Mouse (Mus musculus) kidney, adult 11 months (tissue): Measurements from ENCODE around the gene Zfp691.
A peak's percentile ranks its signal among the peaks of the same experiment; 100 is the strongest.

ENCODE experiments used
- DNase-seq: peaks from one replicate; pipeline ENCODE4 v3.0.0; 2022

Zfp691 gene

DNA sequence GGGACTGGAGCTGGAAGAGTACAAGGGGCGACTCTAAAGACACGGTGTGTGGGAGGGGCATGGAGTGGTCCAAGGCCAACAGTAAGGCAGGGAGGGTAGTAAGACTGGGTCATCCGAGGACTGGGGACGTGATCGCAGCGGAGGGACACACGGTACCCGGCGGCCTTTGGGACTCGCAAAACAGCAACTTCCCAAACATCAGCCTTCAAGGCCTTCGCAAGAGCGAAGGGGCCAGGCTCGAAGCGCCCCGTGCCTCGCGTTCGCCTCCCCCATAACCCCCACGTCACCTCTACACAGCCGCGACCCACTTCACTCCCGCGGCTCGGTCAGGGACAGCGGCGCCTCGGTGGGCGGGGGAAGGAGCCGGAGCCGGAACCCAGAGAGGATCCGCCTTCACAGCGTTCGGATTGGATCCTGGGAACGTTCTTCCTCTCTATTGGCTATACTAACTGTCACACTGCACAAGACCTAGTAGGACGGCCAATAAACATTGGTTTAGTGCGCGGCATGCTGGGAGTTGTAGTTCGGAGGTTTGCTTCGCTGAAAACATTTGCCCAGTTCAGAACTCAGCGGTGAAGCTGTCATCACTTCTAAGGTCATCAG is at the start of gene Zfp691:
Zfp691 (minus strand) TSS at position 345 of the 603 bp plus-strand sequence.
- DNase-seq = peak; percentile 97

DNA sequence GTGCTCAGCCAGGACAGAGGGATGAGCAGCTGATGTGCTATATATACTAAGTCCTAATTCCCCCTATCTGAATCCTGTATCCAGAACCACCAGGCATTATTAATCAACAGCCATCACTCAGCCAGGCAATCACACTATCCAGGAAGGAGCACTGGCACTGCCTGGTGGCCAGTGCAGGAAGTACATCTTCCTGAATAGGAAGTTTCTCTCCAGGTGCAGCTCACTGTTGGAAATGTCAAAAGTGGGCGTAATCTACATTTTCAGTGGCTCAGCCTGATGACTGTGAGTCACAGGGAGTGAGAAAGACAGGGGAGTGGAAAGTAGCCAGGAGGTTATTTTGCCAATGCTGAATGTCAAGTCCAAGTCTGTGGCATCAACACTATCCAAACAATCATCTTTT is 49.7 kb upstream of the Zfp691 start:
- peak; percentile 40 for DNase-seq

DNA sequence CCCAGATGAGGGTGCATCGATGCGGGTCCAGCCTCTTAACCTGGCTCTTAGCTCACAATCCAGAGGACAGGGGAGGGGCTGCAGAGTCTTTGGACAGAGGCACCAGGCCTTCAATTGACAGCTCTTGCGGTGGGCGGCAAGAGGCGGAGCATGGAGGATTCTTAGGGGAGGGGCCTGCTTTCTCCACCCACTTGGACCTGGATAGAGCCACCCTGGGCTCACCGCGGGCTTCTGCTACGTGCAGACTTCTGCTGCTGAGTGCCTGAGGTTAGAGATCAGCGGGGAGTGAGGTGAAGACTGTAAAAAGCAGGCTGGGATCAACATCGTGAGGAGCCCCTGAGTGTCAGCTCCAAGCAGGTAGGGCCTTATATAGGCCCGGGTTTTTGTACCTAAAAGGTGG is 44.2 kb upstream of the Zfp691 start, which contains the start of gene Tmem269:
Tmem269 (minus strand) TSS at position 49 of the 400 bp plus-strand sequence.
- no peak for DNase-seq

DNA sequence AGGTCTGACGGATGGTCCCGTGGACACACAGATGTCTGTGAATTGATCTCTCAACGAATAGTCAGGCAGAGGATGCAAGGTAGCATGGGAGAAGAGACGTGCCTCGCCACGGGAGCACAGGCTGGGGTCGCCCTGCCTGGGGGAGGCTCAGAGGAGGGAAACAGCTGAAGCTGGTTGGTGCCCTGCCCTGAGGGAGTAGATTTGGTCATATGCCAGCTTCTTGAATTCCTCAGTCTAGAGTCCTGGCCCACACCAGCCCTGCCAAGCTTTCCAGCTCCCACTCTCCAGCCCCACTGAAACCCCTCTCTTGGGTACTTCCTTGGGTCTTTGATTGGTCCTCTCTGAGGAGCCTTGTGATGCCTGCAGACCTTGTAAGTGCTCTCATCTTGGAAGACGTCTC is 42.7 kb upstream of the Zfp691 start:
- no peak for DNase-seq

DNA sequence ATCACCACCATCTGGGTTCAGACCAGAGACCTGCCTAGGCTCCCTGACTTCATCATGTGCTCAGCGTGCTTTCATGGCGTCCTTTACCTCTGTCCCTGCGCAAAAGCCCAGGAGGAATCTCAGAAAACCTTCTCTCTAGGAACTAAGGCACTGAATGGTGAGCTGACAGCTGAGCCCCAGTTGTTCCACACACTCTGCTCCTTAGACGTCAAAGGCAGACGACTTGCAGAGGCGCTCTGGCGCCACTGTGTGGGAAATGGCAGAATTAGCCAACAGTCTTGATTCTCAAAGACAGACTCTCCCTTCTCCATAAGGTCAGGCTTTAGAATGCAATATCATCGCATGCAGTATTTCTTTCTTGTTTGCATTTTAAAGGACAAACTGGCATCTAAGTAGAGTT is 30.7 kb upstream of the Zfp691 start:
- DNase-seq = peak; percentile 41

DNA sequence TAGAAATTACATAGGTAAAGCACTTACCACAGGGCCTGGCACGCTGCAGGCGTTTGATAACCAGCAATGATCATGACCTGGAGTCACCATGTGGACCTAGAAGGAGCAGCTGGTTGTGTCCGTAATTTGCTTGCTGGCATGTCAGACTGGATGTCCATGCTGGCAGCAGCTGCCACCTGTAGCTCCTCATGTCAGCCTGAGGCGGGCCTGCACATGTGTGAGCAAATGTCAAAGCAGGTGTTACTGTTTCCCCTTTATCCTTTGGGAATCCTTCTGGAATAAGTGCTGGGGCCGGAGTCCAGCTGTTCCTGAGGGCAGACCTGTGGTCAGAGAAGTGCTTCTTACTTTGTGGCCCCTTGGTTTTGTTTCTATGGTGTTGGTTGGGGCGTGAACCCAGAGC is 24.1 kb upstream of the Zfp691 start:
- no peak for DNase-seq

DNA sequence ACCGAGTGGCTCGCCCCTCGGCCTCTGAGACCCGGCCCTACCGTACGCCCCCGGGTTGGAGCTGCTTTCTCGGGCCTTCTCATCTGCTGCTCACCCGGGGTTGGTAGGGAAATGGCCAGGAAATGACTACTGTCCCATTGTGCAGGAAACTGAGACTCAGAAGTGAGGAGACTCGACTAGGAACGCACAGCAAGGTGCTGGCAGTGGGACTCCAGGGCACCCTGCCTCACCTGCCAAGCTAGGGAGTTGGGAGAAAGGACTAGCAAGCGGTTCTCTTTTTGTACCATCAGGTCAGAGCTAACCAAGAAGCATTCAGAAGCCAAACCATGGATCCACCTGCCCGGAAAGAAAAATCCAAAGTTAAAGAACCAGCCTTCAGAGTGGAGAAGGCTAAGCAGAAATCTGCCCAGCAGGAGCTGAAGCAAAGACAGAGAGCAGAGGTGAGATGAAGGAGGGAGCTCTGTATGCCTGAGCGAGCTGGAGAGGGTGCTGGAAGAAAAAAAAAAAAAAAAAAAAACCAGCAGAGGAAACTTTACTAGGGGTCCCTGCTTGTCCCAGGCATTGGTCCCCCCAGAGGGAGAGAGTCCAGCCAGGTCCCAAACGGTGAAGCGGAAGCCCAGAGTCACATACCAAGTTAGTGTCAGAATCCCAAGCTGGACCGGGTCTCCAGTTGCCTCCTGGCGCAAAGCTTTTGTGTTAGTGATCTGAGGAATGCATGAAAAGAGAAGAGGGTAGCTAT is 21.8 kb upstream of the Zfp691 start:
- no peak for DNase-seq

DNA sequence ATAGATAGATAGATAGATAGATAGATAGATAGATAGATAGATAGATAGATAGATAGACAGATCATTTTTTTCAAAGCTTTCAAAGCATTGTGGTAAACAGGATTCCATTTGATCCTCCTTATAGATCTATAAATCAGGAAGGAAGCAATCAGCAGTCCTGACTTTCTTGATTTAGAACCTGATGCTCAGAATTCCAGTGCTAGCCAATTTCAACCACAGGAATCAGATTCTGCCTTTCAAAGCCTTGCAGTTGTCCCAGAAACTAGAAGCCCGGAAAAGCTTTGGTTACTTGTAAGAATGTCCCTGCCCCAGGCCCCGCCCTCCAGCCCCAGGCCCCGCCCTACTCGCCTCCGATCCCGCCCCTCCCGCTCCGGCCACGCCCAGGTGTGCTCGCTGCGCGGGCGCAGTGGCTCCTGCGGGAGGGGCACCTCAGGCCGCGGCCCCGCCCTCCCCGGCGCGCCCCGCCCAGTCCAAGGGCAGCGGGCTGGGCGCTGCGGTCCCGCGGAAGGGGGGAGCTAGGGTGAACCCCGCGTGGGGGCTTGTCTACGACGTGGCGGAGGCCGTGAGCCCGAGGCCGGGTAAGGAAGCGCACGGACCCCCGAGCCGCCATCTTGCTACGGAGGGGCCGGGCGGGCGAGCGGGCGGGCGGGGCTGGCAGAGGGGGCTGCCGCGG is 21.1 kb upstream of the Zfp691 start, which contains the start of gene Svbp:
Svbp (plus strand) TSS at position 398 of the 673 bp plus-strand sequence.
- DNase-seq = peak; percentile 78

DNA sequence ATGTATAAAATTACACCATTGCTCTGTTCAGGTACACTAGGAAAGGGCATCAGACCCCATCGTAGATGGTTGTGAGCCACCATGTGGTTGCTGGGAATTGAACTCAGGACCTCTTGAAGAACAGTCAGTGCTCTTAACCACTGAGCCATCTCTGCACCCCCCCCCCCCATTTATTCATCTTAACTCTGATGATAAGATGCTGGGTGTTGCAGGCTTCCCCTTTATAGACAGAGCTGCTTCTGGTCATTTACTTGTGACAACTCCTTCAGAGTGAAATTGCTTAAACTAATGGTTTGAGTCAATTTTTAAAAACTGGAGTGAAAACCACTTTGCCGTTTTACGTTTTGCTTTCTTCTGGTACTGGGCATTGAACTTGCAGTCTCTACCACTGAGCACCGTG is 18.8 kb upstream of the Zfp691 start:
- no peak for DNase-seq

DNA sequence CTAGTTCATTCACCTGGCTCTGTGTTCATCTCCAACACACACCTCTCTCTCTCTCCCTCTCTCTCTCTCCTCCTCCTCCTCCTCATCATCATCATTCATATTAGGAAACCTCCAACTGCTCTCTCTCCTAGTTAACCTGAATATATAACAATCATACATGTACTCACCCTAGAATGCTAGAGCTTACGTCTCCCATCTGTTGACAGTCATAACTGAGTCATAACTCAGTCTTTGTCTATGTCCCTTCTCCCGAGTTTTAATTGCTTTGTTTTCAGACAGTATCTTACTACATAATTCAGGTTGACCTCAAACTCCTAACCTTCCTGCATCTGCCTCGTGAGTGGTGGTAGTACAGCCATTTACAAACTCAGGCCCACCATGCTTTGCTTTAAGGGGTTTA is 17.3 kb upstream of the Zfp691 start:
- no peak for DNase-seq

DNA sequence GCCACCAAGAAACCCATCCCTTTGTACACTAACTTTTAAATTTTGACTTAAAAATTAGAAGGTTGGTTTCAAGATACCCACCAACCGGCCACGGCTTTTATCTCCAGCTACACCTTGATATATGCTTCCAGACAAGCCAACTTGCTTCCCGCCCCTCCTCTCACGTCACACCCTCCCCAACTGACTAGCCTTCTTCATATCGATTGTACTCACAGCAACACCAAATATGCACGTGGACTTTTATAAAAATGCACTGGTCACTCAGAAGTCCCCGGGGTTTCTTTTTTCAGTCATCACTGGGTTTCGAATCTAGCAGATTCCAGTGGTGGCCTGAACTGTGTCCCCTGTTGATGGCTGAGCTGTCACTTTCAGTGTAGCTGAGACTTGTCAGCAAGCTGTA is 16.6 kb upstream of the Zfp691 start:
- no peak for DNase-seq

DNA sequence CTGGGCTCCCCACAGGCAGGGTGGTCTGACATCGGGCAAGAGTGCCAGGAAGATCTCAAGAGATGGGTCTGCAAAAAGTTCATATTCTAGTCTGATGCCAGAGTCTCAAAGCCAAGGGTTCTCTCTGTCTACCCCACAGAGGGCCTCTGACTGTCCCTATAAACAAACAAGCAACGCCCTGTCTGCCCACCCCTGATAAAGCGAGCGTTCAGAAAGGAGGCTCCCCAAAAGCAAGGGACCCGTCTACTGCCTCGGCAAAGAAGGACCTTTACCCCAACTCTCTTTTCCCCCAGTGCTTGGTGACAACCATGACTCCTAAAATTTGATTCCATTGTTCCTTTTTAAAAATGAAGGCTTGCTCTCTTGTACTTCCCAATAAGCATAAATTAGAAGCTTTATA is 15.9 kb upstream of the Zfp691 start, which contains the start of gene Ermap:
Ermap (minus strand) TSS at position 148 of the 400 bp plus-strand sequence.
- DNase-seq = no peak

DNA sequence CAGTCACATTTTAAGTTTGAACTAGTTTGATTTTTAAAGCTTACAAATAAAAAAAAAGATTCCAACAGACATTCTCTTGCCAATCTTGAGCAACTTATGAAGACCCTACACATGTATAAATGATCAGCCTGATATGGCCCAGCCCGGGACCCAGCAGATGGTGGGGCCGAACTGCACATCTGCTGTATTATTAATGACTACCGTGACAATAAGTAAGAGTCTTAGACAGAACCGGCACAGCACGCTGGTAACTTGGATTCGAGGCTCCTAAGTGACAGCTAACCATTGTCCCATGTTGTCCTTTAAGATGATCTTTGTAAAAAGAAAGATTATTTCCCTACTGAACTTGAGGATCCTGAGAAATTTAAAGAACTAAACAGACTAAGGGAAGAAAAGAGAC is 15.4 kb upstream of the Zfp691 start:
- no peak for DNase-seq

DNA sequence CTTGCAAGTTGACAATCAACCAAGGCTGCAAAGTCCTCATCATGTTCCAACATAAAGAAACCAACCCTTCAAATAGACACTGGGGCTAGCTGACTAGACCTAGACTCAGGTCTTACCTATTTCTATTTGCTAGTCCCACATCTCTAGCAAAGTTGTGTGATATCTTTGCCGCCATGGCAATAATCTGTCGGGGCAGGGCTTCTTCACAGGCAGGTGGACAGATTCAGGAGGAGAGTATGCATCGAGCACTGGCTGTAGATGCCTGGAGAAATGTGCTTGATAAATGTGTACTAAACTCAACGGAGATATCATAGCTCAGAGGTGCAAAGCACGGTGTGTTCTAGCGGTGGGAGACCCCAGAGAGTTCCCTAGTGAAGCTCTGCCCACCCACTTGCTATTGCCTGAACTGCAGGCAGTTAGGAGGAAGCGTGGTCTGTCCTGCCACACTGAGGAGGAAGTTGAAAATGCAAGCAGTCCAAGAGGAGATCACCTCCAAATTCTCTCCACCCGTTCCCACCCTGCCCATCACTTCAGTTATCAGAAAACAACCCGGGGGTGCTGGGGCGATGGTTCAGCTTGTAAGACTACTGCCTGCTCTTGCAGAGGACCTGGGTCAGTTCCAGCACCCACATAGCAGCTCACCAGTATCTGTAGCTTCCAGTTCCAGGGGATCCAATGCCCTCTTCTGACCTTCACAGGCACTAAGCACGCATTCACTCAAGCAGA is 14.2 kb upstream of the Zfp691 start:
- DNase-seq = no peak

DNA sequence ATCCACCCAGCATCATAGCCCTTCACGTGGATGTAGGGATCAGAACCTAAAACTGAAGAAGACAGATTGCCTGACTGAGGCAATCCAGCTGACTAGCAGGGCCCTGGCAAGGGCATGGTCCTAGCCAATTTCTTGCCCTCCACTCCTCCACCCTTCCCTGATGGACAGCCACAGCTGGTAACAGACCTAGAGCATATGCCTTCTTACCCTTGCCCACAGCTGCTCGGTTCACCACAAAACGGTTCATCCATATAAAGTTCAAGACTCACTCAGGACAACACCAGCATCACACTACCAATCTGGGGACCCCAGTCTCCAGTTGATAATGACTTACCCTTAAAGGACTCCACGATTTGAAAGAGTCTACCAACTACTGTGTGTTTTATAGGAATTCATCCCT is 11.8 kb upstream of the Zfp691 start:
- DNase-seq = no peak

DNA sequence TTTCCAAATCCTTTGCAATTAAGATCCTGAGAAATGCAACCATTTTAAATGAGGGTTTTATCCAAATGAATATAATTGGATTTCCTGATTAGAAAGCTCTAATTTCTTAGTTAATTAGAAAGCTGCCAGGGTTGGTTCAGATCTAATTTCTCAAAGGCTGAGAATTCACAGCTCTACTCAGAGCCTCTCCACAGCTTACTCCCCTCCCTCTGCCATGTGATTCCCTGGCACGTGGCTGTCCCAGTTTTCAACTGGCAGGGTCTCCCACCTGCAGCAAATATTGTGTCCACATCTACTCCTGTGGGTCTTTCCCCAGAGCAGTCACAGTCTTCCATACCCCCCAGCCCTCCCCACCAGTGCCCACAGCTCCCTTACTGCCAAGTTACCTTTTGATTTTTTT is 9.5 kb upstream of the Zfp691 start:
- DNase-seq = no peak

DNA sequence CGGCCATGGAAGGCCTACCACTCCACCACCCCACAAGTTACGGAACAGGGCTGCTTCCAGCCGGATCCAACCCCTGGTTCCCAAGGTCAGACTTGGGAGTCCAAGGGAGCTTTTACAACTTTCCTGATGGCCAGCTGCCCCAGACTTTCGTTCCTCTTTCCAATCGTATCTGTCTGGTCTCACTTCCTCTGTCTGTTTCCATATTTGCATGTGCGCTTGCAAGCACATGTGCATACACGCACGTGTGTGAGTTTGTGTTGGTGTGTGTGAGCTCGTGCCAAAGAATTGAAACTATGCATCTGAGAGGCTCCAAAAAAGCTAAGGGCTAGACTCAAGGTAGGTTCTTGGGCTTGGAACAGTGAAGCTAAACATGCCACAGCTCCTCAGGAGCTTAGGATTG is 7.5 kb upstream of the Zfp691 start:
- no peak for DNase-seq

DNA sequence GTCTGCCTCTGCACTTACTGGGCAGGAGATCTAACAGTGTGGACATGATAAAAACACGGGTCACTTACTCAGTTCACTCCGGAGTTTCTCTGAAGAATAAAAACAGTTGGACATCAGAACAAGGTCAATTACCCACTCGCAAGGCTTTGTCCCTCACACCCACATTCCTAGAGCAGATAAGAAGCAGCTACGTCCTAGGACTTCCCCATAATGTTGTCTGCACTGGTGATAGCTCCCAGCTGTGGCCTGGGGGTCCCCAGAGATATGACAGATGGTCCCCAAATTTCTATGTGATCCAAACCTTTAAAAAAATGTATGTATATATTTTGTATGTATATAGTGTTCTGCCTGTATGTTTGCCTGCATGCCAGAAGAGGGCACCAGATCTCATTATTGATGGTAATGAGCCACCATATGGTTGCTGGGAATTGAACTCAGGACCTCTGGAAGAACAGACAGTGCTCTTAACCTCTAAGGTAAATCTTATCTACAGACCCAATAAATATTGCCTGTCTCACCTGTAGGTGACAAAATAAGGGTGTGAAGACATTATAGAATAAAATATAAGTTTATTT is 6.2 kb upstream of the Zfp691 start:
- DNase-seq = no peak

DNA sequence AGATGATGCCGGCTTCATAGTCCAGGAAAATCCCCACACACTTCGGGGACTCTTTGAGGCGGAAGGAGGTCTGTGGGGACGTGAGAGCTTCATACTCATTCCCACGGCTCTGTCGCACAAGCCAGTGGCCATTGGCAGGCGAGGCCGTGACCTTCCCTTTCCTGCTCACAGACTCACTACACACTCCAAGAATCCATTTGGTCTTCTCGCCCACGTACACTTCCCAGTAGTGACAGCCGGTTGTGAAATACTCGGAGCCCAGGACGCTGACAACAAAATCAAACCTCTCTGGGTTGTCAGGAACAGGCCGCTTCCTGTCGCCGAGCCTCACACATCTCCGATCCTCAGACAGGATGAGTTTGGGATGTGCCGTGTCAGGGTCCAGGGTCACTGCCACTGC is 4.3 kb upstream of the Zfp691 start:
- peak; percentile 29 for DNase-seq

DNA sequence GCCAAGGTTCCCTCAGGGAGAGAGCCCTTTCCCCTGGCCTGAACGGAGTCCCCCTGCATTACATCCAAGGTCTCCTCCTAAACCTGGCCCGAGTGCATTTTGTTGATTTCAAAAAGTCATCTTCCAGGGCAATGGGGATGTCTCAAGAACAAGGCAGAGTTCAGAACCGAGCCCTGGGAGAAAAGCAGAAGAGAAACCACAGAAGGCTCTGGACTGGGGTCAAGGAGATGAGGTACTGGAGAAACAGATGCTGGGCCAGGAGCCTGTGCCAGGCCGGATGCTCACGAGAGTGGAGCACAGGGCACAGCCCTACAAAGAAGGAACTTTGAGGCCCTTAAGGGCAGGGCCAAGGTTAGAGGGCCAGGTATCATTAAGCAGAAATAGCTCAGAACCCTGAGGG is 3.7 kb upstream of the Zfp691 start:
- no peak for DNase-seq

DNA sequence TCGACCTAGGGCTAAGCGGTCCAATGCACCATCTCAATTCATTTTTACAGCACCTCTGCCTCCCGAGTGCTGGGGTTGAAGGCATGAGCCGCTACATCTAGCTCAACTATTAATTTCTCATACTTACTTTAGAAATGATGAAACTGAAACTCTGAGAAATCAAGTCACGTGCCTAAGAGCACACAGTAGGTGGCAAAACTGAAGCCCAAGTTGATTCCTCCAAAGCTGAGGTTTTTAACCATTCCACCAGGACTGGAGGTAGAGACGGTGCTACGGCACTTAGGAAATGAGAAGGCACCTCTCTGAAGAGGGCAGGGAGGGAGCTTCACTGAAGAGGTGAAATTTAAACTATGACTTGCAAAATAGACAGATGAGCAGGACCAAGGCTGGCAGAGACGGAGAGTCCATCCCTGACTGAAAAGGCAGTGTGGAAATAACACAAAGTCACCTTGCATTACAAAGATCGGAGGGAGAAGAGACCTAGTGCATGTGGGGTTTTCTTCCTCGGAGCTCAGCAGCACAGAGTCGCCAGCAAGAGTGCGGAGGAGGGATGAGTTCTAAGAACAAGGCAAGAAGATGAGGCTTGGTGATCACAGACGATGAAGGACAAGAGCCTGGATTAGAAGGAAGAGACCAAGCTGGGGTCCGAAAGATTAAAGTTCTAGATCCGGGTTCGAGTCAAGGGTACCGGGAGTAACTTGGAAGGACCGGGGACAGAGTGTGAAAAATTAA is 910 bp downstream of the Zfp691 start:
- DNase-seq = no peak

DNA sequence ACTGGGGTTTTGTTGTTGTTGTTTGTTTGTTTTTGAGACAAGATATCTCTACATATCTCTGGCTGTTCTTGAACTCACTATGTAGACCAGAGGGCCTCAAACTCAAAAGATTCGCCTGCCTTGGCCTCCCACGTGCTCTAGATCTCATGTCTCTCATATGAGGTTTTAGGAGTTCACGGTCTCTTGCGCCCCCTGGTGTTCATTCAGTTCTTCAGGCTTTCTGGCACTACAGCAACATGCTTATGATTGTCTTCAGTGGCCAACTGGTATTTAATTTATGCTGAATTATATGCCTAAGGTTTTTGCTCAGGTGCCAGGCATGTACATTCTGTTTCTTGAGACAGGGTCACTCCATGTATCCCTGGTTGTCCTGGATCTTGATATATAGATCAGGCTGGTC is 6.3 kb downstream of the Zfp691 start:
- peak; percentile 76 for DNase-seq
